In the genomic region with DNA sequence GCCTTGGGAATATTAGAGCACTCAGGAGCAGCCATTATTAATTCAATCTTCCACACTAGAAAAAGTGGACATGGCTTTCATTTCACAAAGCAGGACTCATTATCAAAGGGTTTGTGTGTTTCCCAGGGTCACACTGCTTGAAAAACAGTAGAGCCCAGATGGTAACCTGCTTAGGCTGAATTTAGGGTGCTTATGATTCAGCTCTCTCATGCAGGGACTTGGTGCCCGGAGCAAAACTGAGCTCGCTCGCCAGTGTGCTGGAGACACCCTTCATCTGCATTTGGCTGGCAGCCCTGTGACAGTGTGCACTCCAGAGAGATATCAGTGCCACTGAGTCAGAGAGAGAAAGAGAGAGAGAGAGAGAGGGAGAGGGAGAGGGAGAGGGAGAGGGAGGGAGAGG, we compare ENCODE assay signal across 14 mouse cellular contexts.
A peak's percentile ranks its signal among the peaks of the same experiment; 100 is the strongest.
DNase-seq lines count a peak whose midpoint lies in the region; ATAC-seq lines count a peak whose summit lies in the region.
"Had no signal": no experiment of that assay in that cellular context is flagged by ENCODE, and none has a peak within 500 bp of the region (broad histone marks: within the 10 kb centered on the region; RNA-seq: fewer than 3 reads in every experiment).

No protein-coding gene starts in this region.

- intact Hi-C loops in heart, postnatal 36 days (cut with DNase I), result no loop called here

- no peak for ATAC-seq in megakaryocyte, adult 5-6 weeks (ENCODE audit: poor library complexity, severe bottlenecking)
- ATAC-seq: forebrain, embryonic 15.5 days; forebrain, postnatal 0 days had no signal

- peak; percentile 74 for DNase-seq in heart, adult 11 months
- no peak for DNase-seq in heart, postnatal 36 days
- peak; percentile 24 for DNase-seq in testis, postnatal 10 days (ENCODE audit: low spot score)
- no peak for DNase-seq in testis, postnatal 14 days (ENCODE audit: low spot score)
- DNase-seq: adrenal gland, adult 2 months; adrenal gland, postnatal 10 days; adrenal gland, postnatal 25 days; cerebellum, adult 11-12 months; cerebellum, adult 2 months; cerebellum, adult 9-10 months; cerebellum, postnatal 25 days; forebrain, postnatal 0 days had no signal

Comparison
In these comparisons a context has a peak if more than half of its experiments do, and no peak if none do; other contexts are left out.
1. DNase-seq: peak in heart, adult 11 months (single experiment) and testis, postnatal 10 days (single experiment); none in heart, postnatal 36 days (0 of 2) and testis, postnatal 14 days (single experiment).